Mouse (Mus musculus) T-helper 2 cell (primary cell): ENCODE results near the gene Raver1.

Experiments
- in situ Hi-C: fragments of 300-600 bp; cut with MboI, MseI; formaldehyde crosslinking; loops from one replicate; pipeline ENCODE4 v1.15.1; 2025; ENCODE audit warnings: high pct_unique_total_duplicates

The Raver1 gene

DNA sequence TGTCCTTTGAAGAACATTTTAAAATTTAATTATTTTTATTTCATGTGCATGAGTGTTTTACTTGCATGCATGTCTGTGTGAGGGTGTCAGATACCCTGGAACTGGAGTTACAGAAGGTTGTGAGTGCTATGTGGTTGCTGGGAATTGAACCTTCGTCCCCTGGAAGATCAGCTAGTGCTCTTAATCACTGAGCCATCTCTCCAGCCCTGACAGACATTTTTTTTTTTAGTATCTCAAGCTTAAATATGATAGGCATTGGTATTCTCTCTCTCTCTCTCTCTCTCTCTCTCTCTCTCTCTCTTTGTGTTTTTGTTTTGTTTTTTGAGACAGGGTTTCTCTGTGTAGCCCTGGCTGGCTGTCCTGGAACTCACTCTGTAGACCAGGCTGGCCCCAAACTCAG lies 47.0 kb downstream of the Raver1 start:
- in situ Hi-C loops = loop anchor here (5.0 kb wide), 1 partner anchor 73 kb away; no protein-coding TSS in a partner anchor

DNA sequence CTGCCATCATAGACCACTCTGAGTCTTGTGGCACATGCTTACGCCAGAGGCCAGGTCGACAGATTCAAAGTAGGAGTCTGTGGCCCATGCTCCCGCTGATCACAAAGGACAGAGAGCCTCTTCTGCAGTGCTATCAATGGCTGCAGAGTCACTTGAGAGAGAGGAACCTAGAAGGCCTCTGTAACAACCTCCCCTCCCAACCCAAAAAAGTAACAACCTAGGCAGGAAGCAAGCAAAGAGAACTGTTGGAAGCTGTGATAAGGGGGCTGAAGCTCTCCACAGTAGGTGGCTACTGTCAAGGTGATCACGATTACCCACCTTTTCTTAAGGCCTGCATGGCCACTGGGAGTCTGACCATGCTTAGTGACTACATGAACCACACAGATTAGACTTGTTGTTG lies 48.2 kb downstream of the Raver1 start:
- in situ Hi-C loops = loop anchor here (5.0 kb wide), 1 partner anchor 74 kb away; no protein-coding TSS in a partner anchor

DNA sequence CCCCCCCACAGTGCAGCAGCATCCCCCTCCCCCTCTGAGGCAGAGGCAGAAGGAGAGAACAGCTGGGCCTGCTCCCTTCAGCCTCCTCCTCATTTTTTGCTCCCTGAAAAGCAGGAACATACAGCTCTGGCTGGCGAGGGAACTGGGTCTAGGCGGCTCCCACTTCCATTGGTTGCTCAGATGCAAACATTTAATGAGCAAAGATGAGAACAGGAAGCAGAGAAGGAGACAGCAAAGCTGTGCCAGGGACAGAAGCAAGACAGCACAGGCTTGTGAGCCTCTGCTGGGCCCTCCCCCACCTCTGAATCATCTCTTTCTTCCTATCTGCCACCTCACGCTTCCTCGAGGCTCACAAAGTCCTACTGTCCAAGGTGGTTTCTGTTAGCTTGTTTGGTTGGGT lies 50.5 kb downstream of the Raver1 start:
- in situ Hi-C loops = loop anchor here (5.0 kb wide), 1 partner anchor 76 kb away; no protein-coding TSS in a partner anchor

DNA sequence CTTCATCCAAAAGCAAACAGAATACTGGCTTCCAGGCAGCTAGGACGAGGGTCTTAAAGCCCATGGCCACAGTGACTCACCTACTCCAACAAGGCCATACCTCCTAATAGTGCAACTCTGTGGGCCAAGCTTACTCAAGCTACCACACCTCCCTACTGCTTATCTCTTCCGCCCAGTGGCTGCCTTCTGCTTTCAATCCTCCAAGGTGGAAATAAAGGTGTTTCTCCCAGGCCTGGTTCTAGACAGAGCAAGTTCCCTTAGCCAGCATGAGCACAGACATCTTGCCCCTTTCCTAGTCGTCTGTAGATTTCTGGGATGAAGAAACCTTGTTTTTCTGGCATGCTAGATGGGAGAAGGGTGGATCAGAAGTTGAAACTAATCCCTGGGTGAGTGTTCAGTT lies 52.0 kb downstream of the Raver1 start:
- in situ Hi-C loops = loop anchor here (5.0 to 10.0 kb wide), 2 partner anchors 78 to 1185 kb away; partner anchors contain the start of gene Zfp809

DNA sequence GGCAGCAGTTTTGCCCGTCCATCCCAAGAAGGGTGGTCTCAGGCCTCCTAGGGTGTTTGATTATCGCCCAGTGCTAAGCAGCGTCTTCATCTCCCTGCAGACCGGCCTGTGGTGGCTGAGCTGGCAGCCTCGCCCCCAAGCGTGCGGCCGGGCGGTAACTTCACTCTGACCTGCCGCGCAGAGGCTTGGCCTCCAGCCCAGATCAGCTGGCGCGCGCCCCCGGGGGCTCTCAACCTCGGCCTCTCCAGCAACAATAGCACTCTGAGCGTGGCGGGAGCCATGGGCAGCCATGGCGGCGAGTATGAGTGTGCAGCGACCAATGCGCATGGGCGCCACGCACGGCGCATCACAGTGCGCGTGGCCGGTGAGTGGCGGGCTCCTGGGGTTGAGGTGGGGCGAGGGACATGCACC lies 54.3 kb downstream of the Raver1 start:
- in situ Hi-C loops = loop anchor here (10.0 kb wide), 1 partner anchor 1187 kb away; the partner anchor contains the start of gene Zfp809

DNA sequence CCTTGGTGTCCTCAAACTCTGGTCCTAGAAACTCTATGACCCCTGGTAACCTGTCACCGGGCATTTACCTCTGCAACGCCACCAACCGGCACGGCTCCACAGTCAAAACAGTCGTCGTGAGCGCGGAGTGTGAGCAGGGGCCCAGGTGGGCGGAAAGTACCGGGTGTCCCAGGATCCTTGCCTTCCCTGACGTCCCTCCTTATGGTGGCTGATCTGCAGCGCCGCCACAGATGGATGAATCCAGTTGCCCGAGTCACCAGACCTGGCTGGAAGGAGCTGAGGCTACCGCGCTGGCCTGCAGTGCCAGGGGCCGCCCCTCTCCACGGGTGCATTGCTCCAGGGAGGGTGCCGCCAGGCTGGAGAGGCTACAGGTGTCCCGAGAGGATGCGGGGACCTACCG lies 55.1 kb downstream of the Raver1 start:
- in situ Hi-C loops = loop anchor here (10.0 kb wide), 1 partner anchor 1188 kb away; the partner anchor contains the start of gene Zfp809

DNA sequence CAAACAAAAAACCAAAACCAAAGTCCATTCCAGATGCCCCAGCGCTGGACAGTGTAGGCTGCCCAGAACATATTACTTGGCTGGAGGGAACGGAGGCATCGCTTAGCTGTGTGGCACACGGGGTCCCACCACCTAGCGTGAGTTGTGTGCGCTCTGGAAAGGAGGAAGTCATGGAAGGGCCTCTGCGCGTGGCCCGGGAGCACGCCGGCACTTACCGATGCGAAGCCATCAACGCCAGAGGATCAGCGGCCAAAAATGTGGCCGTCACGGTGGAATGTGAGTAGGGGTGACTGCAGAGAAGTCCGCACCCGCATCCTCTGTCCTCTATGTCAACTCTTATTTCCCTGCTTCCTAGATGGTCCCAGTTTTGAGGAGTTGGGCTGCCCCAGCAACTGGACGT lies 55.6 kb downstream of the Raver1 start:
- in situ Hi-C loops = loop anchor here (10.0 kb wide), 1 partner anchor 1189 kb away; the partner anchor contains the start of gene Zfp809

DNA sequence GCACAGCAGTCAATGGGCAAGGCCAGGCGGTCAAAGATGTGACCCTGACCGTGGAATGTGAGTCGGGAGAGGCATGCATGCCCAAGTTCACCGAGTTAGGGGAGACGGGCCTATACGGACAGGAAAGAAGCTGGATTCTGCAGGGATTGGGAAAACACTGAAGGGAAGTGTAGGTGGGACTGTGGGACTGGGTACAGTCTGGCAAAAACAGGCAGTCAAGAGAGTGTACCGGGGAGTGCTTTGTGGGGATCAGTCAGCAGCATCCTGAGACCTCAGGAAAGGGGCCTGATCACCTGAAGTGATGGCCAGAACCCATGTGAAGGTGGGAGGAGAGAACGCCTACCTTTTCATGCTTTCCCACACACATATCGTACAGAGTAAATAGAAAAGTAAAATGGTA lies 56.2 kb downstream of the Raver1 start:
- in situ Hi-C loops = loop anchor here (10.0 kb wide), 1 partner anchor 1189 kb away; the partner anchor contains the start of gene Zfp809

DNA sequence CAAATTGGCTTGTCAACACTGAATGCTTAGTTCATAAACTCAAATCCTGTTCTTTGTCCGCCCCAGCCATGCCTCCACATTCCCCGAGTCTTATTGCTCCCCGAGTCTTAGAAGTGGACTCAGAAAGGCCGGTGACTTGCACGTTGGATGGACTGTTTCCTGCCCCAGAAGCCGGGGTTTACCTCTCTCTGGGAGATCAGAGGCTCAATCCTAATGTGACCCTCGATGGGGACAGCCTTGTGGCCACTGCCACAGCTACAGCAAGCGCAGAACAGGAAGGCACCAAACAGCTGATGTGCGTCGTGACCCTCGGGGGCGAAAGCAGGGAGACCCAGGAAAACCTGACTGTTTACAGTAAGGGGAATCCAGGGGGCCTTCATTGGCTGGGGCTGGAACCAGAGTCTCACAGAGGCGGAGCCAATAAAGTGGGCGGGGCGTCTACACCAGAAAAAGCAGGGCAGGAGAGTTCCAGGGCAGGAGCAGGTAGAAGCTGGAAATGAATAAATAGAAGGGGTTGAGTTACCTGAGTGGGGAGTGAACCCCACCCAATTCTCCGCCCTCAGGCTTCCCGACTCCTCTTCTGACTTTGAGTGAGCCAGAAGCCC lies 57.2 kb downstream of the Raver1 start:
- in situ Hi-C loops = loop anchor here (10.0 kb wide), 1 partner anchor 1190 kb away; the partner anchor contains the start of gene Zfp809

DNA sequence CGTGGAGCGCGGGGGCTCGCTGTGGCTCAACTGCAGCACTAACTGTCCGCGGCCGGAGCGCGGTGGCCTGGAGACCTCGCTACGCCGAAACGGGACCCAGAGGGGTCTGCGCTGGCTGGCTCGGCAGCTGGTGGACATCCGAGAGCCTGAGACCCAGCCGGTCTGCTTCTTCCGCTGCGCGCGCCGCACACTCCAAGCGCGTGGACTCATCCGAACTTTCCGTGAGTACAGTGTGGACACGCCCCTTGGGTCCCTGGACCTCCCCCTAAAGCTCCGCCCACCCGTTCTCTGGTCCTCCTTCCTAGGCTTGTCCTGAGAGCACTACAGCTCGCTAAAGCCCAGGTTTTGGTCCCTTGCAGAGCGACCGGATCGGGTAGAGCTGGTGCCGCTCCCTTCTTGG lies 58.7 kb downstream of the Raver1 start:
- in situ Hi-C loops = loop anchor here (10.0 kb wide), 1 partner anchor 1192 kb away; the partner anchor contains the start of gene Zfp809

DNA sequence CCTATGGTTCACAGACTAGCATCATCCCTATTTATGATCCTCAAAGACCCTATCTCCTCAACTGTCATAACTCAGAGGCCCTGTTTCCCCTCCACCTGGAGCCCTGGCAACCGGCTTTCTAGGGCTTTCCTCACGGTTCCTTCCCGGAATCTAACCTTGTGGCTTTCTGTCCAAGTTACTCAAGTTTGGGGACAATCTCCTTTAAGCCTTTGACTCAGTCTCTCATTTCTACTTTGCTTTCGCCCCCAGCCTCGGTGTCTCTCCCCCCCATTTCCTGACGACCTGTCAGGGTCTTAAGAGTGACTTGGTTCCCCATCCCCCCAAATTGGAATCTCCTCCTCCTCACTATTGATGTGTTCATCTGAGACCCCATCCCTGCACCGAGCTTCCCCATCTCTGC lies 59.3 kb downstream of the Raver1 start:
- in situ Hi-C loops = loop anchor here (10.0 kb wide), 1 partner anchor 1192 kb away; the partner anchor contains the start of gene Zfp809

DNA sequence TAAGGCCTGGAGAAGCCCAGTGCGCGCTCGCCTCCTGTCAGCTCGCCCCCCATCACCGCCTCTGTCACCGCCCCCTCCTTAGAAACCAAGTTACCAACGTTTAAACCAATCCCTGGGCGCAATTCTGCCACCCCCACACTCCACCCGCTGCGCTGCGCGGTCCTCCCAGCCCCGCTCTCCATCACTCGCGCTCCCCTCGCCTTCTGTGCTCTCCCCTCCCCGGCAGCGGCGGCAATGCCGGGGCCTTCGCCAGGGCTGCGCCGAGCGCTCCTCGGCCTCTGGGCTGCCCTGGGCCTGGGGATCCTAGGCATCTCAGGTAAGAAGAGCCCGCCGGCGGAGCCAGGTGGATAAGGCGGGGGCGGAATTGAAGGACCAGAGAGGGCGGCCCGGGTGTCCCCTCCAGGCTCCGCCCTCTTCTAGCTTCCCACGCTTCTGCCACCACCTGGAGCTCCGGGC lies 59.9 kb downstream of the Raver1 start, which contains the start of gene Icam5:
TSS of gene Icam5 (plus strand) at position 178 of the 456 bp plus-strand sequence.
- in situ Hi-C loops = loop anchor here (10.0 kb wide), 1 partner anchor 1193 kb away; the partner anchor contains the start of gene Zfp809

DNA sequence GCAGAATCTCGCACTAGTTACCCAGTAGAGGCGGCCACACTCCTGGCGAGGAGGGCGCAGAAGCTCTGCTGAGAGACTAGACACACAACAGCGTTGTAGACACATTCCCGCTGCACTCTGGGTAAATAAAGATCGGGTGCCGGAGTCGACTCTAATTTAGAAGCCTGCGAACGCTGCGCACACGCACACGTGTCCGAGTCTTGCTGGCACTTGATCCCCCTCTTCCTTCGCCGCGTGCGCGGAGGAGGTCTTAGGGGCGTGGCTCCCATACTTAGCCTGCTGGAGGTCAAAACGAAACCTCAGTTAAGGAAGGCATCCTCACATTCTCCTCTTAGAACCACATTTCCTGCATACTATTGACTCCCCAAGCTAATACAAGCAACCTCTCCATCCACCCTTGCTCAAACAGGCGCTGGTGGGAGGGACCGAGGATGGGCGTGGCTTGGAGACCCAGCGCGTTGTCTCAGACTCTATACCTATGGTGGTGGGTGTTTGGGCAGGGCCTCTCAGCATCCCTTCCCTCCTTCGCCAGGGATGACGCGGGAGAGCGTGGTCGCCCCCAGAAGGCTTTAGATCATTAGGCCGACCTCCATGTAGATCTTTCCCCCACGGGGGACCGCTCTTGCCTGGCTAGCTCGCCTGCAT lies 60.4 kb downstream of the Raver1 start:
- in situ Hi-C loops = loop anchor here (10.0 kb wide), 1 partner anchor 1193 kb away; the partner anchor contains the start of gene Zfp809

DNA sequence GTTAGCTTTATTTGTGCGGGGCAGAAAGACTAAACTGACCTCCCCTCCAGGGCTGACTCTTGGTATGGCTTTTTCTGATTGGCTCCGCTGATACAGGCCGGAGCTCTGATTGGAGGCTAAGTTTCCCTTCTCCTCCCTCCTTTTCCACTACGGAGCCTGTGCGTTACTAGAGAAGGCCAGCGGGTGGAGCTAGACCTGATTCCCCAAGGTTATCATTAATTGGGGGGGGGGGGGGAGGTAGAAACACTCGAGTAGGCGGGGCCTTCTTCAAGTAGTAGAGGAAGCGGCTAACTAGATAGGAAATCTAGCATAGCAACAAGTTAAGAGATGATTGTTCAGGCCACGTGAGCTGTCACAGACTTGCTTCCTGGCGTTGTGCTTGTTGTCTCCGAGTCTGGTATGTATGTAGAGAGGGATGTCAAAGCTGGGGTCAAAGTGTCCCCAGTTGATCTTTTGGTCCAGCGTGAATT lies 61.0 kb downstream of the Raver1 start:
- in situ Hi-C loops = loop anchor here (10.0 kb wide), 1 partner anchor 1194 kb away; the partner anchor contains the start of gene Zfp809

DNA sequence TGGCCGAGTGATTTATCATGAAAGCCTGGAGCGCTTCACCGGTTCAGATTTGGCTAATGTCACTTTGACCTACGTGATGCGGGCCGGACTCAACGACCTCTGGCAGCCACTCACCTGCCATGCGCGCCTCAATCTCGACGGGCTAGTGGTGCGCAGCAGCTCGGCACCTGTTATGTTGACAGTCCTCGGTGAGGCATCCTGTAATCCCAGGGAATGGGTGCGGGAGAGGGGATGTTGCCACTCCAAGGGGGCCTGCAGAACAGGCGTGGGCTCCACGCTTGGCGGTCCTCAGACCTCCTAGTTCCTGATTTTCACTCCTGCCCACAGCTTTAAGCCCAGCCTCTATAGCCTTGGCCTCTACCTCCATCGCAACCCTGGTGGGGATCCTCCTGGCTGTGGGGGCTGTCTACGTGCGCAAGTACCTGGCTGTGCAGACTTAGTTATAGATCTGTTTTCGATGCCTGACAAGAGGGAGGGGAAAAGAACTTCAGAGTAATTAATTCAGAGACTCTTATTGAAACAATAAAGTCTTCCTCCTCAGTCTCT lies 61.7 kb downstream of the Raver1 start:
- in situ Hi-C loops = loop anchor here (10.0 kb wide), 1 partner anchor 1195 kb away; the partner anchor contains the start of gene Zfp809

DNA sequence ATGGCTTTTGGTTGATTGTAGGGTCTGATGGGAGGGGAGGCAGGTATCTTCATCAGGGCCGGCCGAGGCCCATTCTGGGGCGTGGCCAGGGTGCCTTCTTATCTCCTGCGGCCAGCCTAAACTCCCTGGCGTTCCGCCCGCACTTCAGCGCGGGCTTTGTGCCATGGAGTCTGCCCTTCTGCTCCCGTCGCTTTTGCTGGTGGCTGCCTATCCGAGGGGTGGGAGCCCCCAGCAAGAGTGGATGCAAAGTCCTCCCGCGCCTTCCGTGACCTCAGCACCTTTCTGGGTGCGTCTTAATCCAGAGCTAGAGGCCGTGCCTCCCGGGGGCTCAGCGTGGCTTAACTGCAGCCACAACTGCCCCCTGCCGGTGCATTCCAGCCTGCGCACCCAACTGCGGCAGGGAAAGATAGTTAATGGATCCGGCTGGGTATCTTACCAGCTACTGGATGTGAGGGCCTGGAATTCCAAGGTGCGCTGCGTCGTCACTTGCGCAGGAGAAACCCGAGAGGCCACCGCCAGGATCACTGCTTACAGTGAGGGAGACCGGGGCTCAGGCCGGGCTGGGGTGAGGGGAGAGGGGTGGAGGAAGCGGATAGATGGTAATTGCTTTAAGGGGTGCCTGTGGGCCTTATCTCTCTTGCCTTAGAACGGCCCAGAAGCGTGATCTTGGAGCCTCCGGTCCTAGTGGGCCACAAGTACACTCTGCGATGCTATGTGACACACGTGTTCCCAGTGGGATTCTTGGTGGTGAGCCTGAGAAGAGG lies 62.3 kb downstream of the Raver1 start, which contains the start of gene Icam4:
TSS of gene Icam4 (plus strand) at position 83 of the 764 bp plus-strand sequence.
- in situ Hi-C loops = loop anchor here (5.0 to 10.0 kb wide), 2 partner anchors 113 to 1195 kb away; partner anchors contain the start of gene Zfp809

DNA sequence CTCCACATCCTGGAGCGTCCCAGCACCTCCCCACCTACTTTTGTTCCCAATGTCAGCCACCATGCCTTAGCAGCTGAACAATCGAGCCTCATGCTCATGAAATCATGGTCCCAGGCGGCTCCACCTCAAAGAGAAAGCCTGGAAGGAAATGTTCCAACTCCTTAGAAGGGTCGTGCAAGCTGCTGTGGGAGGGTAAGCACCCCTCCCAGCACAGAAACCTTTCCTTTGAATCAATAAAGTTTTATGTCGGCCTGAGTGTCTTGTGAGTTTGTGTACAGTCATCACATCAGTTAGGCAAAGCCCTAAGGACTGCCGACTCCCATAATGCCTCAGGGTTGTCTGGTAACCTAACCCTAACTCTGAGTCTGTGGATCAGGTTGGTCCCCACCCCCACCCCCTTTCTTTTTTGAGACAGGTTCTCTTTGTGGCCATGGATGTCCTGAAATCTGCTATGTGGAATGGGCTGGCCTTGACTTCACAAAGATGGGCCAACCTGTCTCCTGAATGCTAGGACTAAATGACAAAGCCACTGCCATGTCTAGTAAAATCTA lies 63.2 kb downstream of the Raver1 start:
- in situ Hi-C loops = loop anchor here (5.0 kb wide), 1 partner anchor 114 kb away; no protein-coding TSS in a partner anchor

DNA sequence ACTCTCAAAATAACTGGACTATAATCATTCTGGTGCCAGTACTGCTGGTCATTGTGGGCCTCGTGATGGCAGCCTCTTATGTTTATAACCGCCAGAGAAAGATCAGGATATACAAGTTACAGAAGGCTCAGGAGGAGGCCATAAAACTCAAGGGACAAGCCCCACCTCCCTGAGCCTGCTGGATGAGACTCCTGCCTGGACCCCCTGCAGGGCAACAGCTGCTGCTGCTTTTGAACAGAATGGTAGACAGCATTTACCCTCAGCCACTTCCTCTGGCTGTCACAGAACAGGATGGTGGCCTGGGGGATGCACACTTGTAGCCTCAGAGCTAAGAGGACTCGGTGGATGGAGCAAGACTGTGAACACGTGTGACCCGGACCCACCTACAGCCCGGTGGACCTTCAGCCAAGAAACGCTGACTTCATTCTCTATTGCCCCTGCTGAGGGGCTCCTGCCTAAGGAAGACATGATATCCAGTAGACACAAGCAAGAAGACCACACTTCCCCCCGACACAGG lies 64.0 kb downstream of the Raver1 start:
- in situ Hi-C loops = loop anchor here (5.0 kb wide), 1 partner anchor 114 kb away; no protein-coding TSS in a partner anchor

DNA sequence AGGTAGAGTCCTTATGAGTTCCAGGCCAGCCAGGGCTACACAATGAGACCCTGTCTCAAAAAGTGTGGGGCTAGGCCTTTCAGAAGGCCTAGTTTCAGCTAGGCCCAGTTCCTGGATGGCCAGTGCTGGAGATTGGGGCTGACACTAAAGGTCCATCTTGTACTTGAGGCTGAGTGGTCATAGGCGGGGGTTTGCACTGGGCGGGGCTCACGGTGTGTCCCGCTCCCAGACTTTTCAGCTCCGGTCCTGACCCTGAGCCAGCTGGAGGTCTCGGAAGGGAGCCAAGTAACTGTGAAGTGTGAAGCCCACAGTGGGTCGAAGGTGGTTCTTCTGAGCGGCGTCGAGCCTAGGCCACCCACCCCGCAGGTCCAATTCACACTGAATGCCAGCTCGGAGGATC lies 65.0 kb downstream of the Raver1 start:
- in situ Hi-C loops = loop anchor here (5.0 kb wide), 1 partner anchor 115 kb away; no protein-coding TSS in a partner anchor
